In genomic region chr9:123478031-123478585, GRCm38 (mm10) we compare ENCODE assay signal across 8 mouse cellular contexts. TPM values are rescaled to one million over a fixed set of nuclear protein-coding genes. Genes with fewer than 3 reads are reported as not detected.
DNase-seq lines count a peak whose midpoint lies in the region; ATAC-seq and TF ChIP-seq lines count a peak whose summit lies in the region.

No protein-coding gene starts in this region.

- no peak overlapping the region for H3K27ac ChIP-seq in ES-Bruce4 (ENCODE audit: insufficient read depth, low read length)
- peak overlapping the region; percentile 46; the same call in 1 of the 2 replicates for H3K27ac ChIP-seq in heart, embryonic 12.5 days (ENCODE audit: poor library complexity, severe bottlenecking)
- H3K27ac ChIP-seq in kidney, embryonic 15.5 days = peak overlapping the region; percentile 24; the same call in 1 of the 2 replicates

- H3K27me3 ChIP-seq in ES-Bruce4 (ENCODE audit: control insufficient read depth, insufficient read depth, low read length, poor library complexity, severe bottlenecking) = no peaks in the 10 kb centered on the region
- no peaks in the 10 kb centered on the region for H3K27me3 ChIP-seq in heart, embryonic 12.5 days (replicated peaks)
- no peaks in the 10 kb centered on the region for H3K27me3 ChIP-seq in kidney, embryonic 15.5 days

- H3K4me3 ChIP-seq in ES-Bruce4 (ENCODE audit: low read depth, low read length) = peak overlapping the region; percentile 61
- peak overlapping the region; percentile 83 for H3K4me3 ChIP-seq in heart, embryonic 12.5 days
- peak overlapping the region; percentile 71 for H3K4me3 ChIP-seq in kidney, embryonic 15.5 days (replicated peaks)

- no peak for TF ChIP-seq EP300 in ES-Bruce4 (IDR thresholded peaks at IDR 0.05; ENCODE audit: insufficient read depth, low read depth, low read length)

- no peak for TF ChIP-seq POLR2A in ES-Bruce4 (IDR thresholded peaks at IDR 0.05; ENCODE audit: insufficient read depth, low read length)

- 2% methylated on average over 29 of the region's 29 CpGs for WGBS in heart, embryonic 12.5 days
- under 1% methylated on average over 24 of the region's 29 CpGs for WGBS in kidney, embryonic 15.5 days

- H3K4me1 ChIP-seq in ES-Bruce4 (ENCODE audit: control insufficient read depth, insufficient read depth, low read length) = no peaks in the 10 kb centered on the region
- peaks cover 52% of the 10 kb centered on the region for H3K4me1 ChIP-seq in heart, embryonic 12.5 days (replicated peaks)
- peaks cover 51% of the 10 kb centered on the region for H3K4me1 ChIP-seq in kidney, embryonic 15.5 days

- DNase-seq in adrenal gland, adult (ENCODE audit: inconsistent age in 2 of 2, low spot score in 1 of 2) = peak; percentile 70 to 84
- DNase-seq in adrenal gland, postnatal 4 days (ENCODE audit: low spot score in 2 of 2) = no peak
- peak; percentile 16 to 73 for DNase-seq in cerebellum, postnatal 14 days
- DNase-seq in lung, postnatal 10 days = peak; percentile 67
- DNase-seq in ovary, postnatal 14 days (ENCODE audit: low spot score) = peak; percentile 22

- peak; percentile 45 for TF ChIP-seq CTCF in ES-Bruce4 (IDR thresholded peaks at IDR 0.05; ENCODE audit: low read depth, low read length)

- 0 out of 2 replicates have a peak overlapping the region, but pooled peaks have one; percentile 11 for H3K9ac ChIP-seq in ES-Bruce4 (ENCODE audit: low read depth, poor library complexity, severe bottlenecking)
- H3K9ac ChIP-seq in heart, embryonic 12.5 days = peak overlapping the region; percentile 74
- peak overlapping the region; percentile 40 for H3K9ac ChIP-seq in kidney, embryonic 15.5 days

- no peaks in the 10 kb centered on the region for H3K9me3 ChIP-seq in ES-Bruce4 (replicated peaks; ENCODE audit: control insufficient read depth, insufficient read depth, low read length, poor library complexity, severe bottlenecking)
- no peaks in the 10 kb centered on the region for H3K9me3 ChIP-seq in heart, embryonic 12.5 days (replicated peaks)
- no peaks in the 10 kb centered on the region for H3K9me3 ChIP-seq in kidney, embryonic 15.5 days (replicated peaks)

- H3K36me3 ChIP-seq in ES-Bruce4 (ENCODE audit: control insufficient read depth, insufficient read depth, low read length, poor library complexity, severe bottlenecking) = no peaks in the 10 kb centered on the region
- H3K36me3 ChIP-seq in heart, embryonic 12.5 days = peaks cover 11% of the 10 kb centered on the region
- peaks cover 13% of the 10 kb centered on the region for H3K36me3 ChIP-seq in kidney, embryonic 15.5 days

- peak overlapping the region; percentile 96 for H3K4me2 ChIP-seq in heart, embryonic 12.5 days
- peak overlapping the region; percentile 90 for H3K4me2 ChIP-seq in kidney, embryonic 15.5 days

- peak; percentile 51 for ATAC-seq in heart, embryonic 12.5 days (ENCODE audit: insufficient number of reproducible peaks, low FRiP score)
- peak; percentile 84 for ATAC-seq in kidney, embryonic 15.5 days (replicated peaks; ENCODE audit: low FRiP score)

RNA-seq across cellular contexts. Expression of gene Limd1, which starts 0.4 kb away (rescaled TPM):
- total RNA-seq in adrenal gland, postnatal 4 days (2021) = 10 to 100 TPM; 41.7 to 47.3 TPM
- polyA plus RNA-seq in ES-Bruce4 (2011; ENCODE audit: insufficient read depth, insufficient read length, low read depth, missing spikeins) = 23.3 TPM in 2 replicates
- 37.8 and 40.8 TPM in 2 replicates for polyA plus RNA-seq in heart, embryonic 12.5 days (2016; fragmentation: Nextera tagmentation; extraction: Ambion mirVana)
- 49.3 and 50.5 TPM in 2 replicates for polyA plus RNA-seq in kidney, embryonic 15.5 days (2015; fragmentation: Nextera tagmentation; extraction: Ambion mirVana)

RNA-seq across cellular contexts. Expression of gene Sacm1l, which starts 51.5 kb away (rescaled TPM):
- 10 to 100 TPM; 47.0 to 59.8 TPM for total RNA-seq in adrenal gland, postnatal 4 days (2021)
- polyA plus RNA-seq in ES-Bruce4 (2011; ENCODE audit: insufficient read depth, insufficient read length, low read depth, missing spikeins) = 49.9 and 57.0 TPM in 2 replicates
- 48.2 and 54.3 TPM in 2 replicates for polyA plus RNA-seq in heart, embryonic 12.5 days (2016; fragmentation: Nextera tagmentation; extraction: Ambion mirVana)
- polyA plus RNA-seq in kidney, embryonic 15.5 days (2015; fragmentation: Nextera tagmentation; extraction: Ambion mirVana) = 56.1 and 64.2 TPM in 2 replicates

Comparison
In these comparisons a context has a peak if more than half of its experiments do, and no peak if none do; other contexts are left out.
1. DNase-seq: peak in adrenal gland, adult (2 of 2), cerebellum, postnatal 14 days (2 of 2), lung, postnatal 10 days (single experiment) and ovary, postnatal 14 days (single experiment); none in adrenal gland, postnatal 4 days (0 of 2).
2. H3K9ac ChIP-seq: peak in every context shown above with its lines; median percentile 74 in heart, embryonic 12.5 days; 40 in kidney, embryonic 15.5 days; 11 in ES-Bruce4.
3. Peak in every context shown above with its lines, with median percentiles within 50 percentile points of each other: H3K4me3 ChIP-seq.